Mouse (Mus musculus) erythroblast, embryonic 14.5 days (primary cell): ENCODE data around the gene Pgr15l. TPM values are rescaled to one million over a fixed set of nuclear protein-coding genes. Genes with fewer than 3 reads are reported as not detected.

Experiments used
- H3K27me3 ChIP-seq: 2 replicates; pipeline ENCODE4 v1.6.1; 2012; ENCODE audit warnings: inconsistent platforms; ENCODE audit not compliant: control insufficient read depth
- H3K36me3 ChIP-seq: 2 replicates; pipeline ENCODE4 v1.6.1; 2012; ENCODE audit warnings: mild to moderate bottlenecking, inconsistent platforms; ENCODE audit not compliant: control insufficient read depth
- H3K4me1 ChIP-seq: 2 replicates; pipeline ENCODE4 v1.6.1; 2012; ENCODE audit warnings: inconsistent platforms; ENCODE audit not compliant: control insufficient read depth
- H3K4me3 ChIP-seq: replicated peaks from 2 replicates; pipeline ENCODE3; 2012; ENCODE audit warnings: moderate library complexity, mild to moderate bottlenecking, inconsistent platforms
- H3K9me3 ChIP-seq: 2 replicates; pipeline ENCODE4 v1.6.1; 2012; ENCODE audit warnings: low read length, inconsistent platforms, mixed read lengths; ENCODE audit not compliant: control insufficient read depth
- GATA1 ChIP-seq: IDR thresholded peaks from 2 replicates; pipeline ENCODE4 v1.6.1; 2012; ENCODE audit warnings: low read length, inconsistent platforms, mixed read lengths
- TAL1 ChIP-seq: IDR thresholded peaks from 3 replicates; pipeline ENCODE4 v1.6.1; 2012; ENCODE audit warnings: low read length, inconsistent platforms, mixed read lengths
- polyA plus RNA-seq: library from polyadenylated mRNA; stranded (reverse); fragments of >175 nt; gene quantifications from 2 replicates; pipeline ENCODE4 v1.2.3, GENCODE M21; 2012

Gene Pgr15l
- polyA plus RNA-seq: not detected in 2 replicates

- Histone ChIP-seq H3K4me1 (no peaks in the 10 kb centered on the region), H3K9me3 (no peaks in the 10 kb centered on the region), H3K36me3 (no peaks in the 10 kb centered on the region), H3K27me3 (peaks cover 4% of the 10 kb centered on the region), H3K4me3 (no peak within 1 kb of the TSS)
- TF ChIP-seq GATA1 (no peak), TAL1 (no peak)
These were observed at the start of gene Pgr15l for GRCm38 (mm10) chrX:97072369-97072768. Pgr15l (plus strand) TSS chrX:97072596.

DNA sequence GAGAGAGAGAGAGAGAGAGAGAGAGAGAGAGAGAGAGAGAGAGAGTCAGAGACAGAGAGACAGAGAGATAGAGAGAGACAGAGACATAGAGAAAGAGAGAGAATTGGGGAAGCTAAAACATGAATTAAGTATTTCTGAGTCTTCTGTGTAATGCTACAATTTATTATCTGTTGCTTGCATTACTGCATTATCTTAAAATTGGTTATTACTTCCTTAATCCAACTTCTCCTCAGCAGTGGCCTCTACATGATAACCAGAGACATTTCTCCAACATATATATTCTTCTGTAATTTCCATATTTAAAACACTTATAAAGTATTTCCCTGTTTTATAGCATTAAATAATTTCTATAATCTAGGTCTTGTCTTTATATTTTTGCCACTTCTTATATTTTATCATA is 44.9 kb upstream of the Pgr15l start:
- no peaks in the 10 kb centered on the region for H3K27me3 ChIP-seq
- H3K9me3 ChIP-seq: no peaks in the 10 kb centered on the region
- H3K4me3 ChIP-seq: no peak overlapping the region
- H3K36me3 ChIP-seq: no peaks in the 10 kb centered on the region
- no peak for TF ChIP-seq TAL1
- TF ChIP-seq GATA1: no peak
- H3K4me1 ChIP-seq: no peaks in the 10 kb centered on the region

GRCm38 (mm10) chrX:97069816-97070215 is 2.6 kb upstream of the Pgr15l start:
- TF ChIP-seq GATA1 (no peak), TAL1 (no peak)
- no peaks in the 10 kb centered on the region for H3K9me3 ChIP-seq
- no peaks in the 10 kb centered on the region for H3K36me3 ChIP-seq
- peaks cover 4% of the 10 kb centered on the region for H3K27me3 ChIP-seq
- no peaks in the 10 kb centered on the region for H3K4me1 ChIP-seq
- H3K4me3 ChIP-seq: no peak overlapping the region
